Mouse (Mus musculus): Measurements from ENCODE around the gene AA467197.

DNA sequence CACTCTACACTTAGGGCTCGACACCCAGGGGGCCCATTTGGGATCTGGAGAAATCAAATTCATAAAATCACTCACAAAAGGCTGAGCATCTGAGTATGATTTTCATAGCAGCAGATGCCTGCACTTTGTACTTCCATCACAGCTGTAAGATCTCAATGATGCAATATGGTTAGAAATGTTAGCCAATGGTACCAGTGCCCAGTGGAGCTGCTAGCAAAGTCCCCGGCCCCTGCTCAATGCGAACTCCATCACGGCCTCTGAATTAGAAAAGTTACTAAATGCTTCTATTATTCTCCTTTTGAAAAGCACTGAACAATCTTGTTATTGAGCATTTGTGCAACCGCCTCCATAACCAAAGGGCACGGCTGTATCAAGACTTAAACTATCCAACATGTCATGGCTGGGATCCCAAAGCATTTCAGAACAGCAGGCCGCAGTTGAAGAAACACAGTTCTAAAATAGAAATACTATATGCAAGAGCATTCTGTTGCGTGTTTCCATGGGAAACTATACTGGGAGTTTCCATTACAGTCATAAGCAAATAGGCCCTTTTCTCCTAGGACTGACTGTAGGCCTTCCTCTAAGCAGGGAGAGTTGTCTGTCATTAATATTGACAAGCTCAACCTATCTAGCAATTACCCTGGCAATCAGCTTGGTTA is 48.8 kb upstream of the AA467197 start:
- TF ChIP-seq POLR2A (IDR thresholded peaks at IDR 0.05; ENCODE audit: extremely low read depth, insufficient read depth, low read length) (no peak), CTCF (IDR thresholded peaks at IDR 0.05; ENCODE audit: low read depth, low read length) (no peak)
